Mouse (Mus musculus) hindbrain, postnatal 0 days (tissue): ENCODE measurements at regions not wholly inside any gene's neighbourhood (a gene's known extent, or its start where the extent isn't known, plus 50 kb on each side); places are given as distances from the start of the nearest gene placed in this dataset.

Experiments
- ATAC-seq: fragments of 200-750 bp; cut with Nextera tagmentation; 2 replicates; pipeline ENCODE4 v1.8.0; 2017; ENCODE audit warnings: mild to moderate bottlenecking, moderate TSS enrichment, moderate library complexity
- DNase-seq: peaks from one replicate; pipeline ENCODE4 v3.0.0-alpha.2; 2015; ENCODE audit warnings: low spot score
- H3K27ac ChIP-seq: fragments of 300-500 bp; sonication (generic); 2 replicates; pipeline ENCODE4 v1.5.1; 2014; ENCODE audit warnings: mild to moderate bottlenecking
- H3K27me3 ChIP-seq: fragments of 300-500 bp; sonication (generic); 2 replicates; pipeline ENCODE4 v1.6.1; 2014; ENCODE audit warnings: low read length, mixed read lengths; ENCODE audit not compliant: insufficient read depth
- H3K36me3 ChIP-seq: fragments of 300-500 bp; sonication (generic); 2 replicates; pipeline ENCODE4 v1.6.1; 2014; ENCODE audit warnings: low read length, mixed read lengths; ENCODE audit not compliant: insufficient read depth
- H3K4me1 ChIP-seq: fragments of 300-500 bp; sonication (generic); 2 replicates; pipeline ENCODE4 v1.6.1; 2014; ENCODE audit warnings: antibody characterized with exemption, low read length, mixed read lengths; ENCODE audit not compliant: insufficient read depth
- H3K4me2 ChIP-seq: fragments of 300-500 bp; sonication (generic); 2 replicates; pipeline ENCODE4 v1.6.1; 2014; ENCODE audit warnings: low read depth, mild to moderate bottlenecking, low read length, moderate library complexity, mixed read lengths
- H3K4me3 ChIP-seq: fragments of 300-500 bp; sonication (generic); 2 replicates; pipeline ENCODE4 v1.5.1; 2014; ENCODE audit warnings: low read length
- H3K9ac ChIP-seq: fragments of 300-500 bp; sonication (generic); replicated peaks from 2 replicates; pipeline ENCODE4 v1.6.1; 2014; ENCODE audit warnings: mild to moderate bottlenecking, low read length, moderate library complexity, mixed read lengths
- H3K9me3 ChIP-seq: fragments of 300-500 bp; sonication (generic); 2 replicates; pipeline ENCODE4 v1.6.1; 2016; ENCODE audit warnings: low read length, mixed read lengths
- CTCF ChIP-seq: IDR thresholded peaks from 2 replicates; pipeline ENCODE4 v1.5.1; 2016; ENCODE audit warnings: antibody characterized with exemption, control low read depth, low read depth
- WGBS: fragments of 180-500 bp; shearing (Covaris S2); extraction: QIAGEN DNeasy Blood & Tissue Kit; methylation state at CpG from one replicate; pipeline ENCODE4 v1.1.7; 2014; 5-methylcytosine and 5-hydroxymethylcytosine counted together

DNA sequence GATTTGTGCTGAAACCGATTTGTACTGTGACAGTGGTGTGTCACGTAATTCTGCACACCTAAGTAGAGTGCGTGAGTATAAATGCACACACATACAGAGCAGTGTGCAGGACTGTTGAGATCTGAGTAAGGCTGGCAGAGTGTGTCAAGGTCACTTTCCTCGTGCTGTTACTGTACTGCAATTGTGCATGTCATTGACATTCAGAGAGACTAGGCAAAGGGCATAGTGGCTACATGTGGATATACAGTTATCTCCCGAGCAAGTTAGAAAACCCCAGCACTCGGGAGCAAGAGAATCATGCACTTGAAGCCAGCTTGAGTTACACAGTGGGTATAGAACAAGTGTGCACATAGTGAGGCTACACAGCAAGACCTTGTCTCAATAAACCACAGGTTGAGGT lies 110.5 kb upstream of the Magi3 start:
- H3K27me3 ChIP-seq = no peaks in the 10 kb centered on the region
- ATAC-seq = no peak
- H3K27ac ChIP-seq = no peak overlapping the region
- no peaks in the 10 kb centered on the region for H3K9me3 ChIP-seq
- TF ChIP-seq CTCF = no peak
- no peak overlapping the region for H3K9ac ChIP-seq
- DNase-seq = no peak
- no peak overlapping the region for H3K4me3 ChIP-seq
- no peak overlapping the region for H3K4me2 ChIP-seq
- H3K36me3 ChIP-seq = no peaks in the 10 kb centered on the region
- no peaks in the 10 kb centered on the region; the same call in 1 of the 2 replicates for H3K4me1 ChIP-seq
- WGBS = 85% methylated on average over 6 of the region's 6 CpGs

DNA sequence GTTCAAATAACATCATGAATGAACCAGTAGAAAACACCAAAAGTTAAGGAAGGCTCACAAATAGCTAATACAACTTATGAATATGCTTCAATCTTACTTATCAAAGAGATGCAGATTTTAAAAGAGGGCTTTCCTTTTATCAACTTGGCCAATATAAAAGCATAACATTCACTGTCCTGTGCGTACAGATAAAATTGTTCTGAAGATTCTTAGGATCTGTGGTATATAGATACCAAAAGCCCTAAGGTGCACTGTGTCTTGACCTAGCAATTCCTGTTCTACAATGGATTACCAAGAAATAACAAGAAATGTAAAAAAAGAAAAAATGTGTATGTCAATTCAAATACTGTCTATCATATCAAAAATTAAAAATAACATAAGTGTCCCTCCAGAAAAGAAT lies 107.7 kb upstream of the Magi3 start:
- Histone ChIP-seq H3K4me2 (no peak overlapping the region), H3K36me3 (no peaks in the 10 kb centered on the region), H3K9me3 (no peaks in the 10 kb centered on the region), H3K4me3 (no peak overlapping the region), H3K27ac (no peak overlapping the region), H3K4me1 (no peaks in the 10 kb centered on the region; the same call in 1 of the 2 replicates), H3K27me3 (no peaks in the 10 kb centered on the region), H3K9ac (no peak overlapping the region)
- DNase-seq = no peak
- WGBS = 88% methylated on average over 1 of the region's 1 CpGs
- TF ChIP-seq CTCF = no peak
- no peak for ATAC-seq

- Histone ChIP-seq H3K4me1 (no peaks in the 10 kb centered on the region), H3K27ac (no peak overlapping the region), H3K9me3 (no peaks in the 10 kb centered on the region), H3K4me3 (no peak overlapping the region), H3K36me3 (no peaks in the 10 kb centered on the region), H3K27me3 (no peaks in the 10 kb centered on the region), H3K4me2 (no peak overlapping the region), H3K9ac (no peak overlapping the region)
- no peak for DNase-seq
- 87% methylated on average over 12 of the region's 12 CpGs for WGBS
- TF ChIP-seq CTCF = no peak
- no peak for ATAC-seq
Measured at GRCm38 (mm10) chr3:104327034-104327729, 107.0 kb upstream of the Magi3 start.

DNA sequence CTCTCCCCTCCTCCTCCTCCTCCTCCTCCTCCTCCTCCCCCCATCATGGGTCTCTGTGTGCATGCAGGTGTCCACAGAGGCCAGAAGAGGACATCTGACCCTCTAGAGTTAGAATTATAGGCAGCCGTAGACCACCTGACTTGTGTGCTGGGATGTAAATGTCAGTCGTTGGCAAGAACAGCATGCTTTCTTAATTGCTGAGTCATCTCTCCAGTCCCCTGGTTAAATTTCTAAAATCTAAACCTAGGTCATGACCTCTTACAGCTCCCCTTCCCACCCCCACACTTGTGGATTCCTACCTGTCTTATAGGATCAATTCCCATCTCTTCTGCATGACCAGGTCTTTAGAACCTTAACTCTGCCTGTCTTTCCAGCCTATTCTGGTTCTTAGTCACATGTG lies 102.4 kb upstream of the Magi3 start:
- no peak for ATAC-seq
- Histone ChIP-seq H3K4me3 (no peak overlapping the region), H3K4me1 (0 out of 2 replicates have a peak, but pooled peaks cover 5% of the 10 kb centered on the region), H3K4me2 (no peak overlapping the region), H3K9me3 (no peaks in the 10 kb centered on the region), H3K27me3 (no peaks in the 10 kb centered on the region), H3K36me3 (no peaks in the 10 kb centered on the region), H3K9ac (no peak overlapping the region), H3K27ac (no peak overlapping the region)
- no peak for DNase-seq
- no peak for TF ChIP-seq CTCF
- WGBS = 60% methylated on average over 2 of the region's 2 CpGs

DNA sequence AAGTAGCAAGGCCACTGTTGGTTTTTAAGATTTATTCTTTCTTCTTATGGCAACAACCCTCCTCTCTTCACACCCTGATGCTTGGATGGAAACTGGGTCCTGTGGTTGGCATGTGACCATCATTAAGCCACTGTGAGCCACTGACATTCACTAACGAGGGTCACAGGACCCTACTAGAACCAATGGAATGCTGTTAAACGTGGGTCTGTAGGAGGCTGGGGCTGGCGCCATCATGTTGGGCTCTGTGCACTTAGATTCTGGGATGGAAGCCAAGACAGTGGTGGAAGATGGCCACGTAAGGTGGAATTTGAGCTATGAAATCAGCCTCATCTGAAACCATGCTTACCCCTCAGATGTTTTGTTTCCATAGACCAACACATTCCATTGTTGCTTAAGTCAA lies 100.2 kb upstream of the Magi3 start:
- Histone ChIP-seq H3K4me2 (no peak overlapping the region), H3K27me3 (no peaks in the 10 kb centered on the region), H3K9me3 (no peaks in the 10 kb centered on the region), H3K4me3 (no peak overlapping the region), H3K4me1 (0 out of 2 replicates have a peak, but pooled peaks cover 5% of the 10 kb centered on the region), H3K27ac (no peak overlapping the region), H3K36me3 (no peaks in the 10 kb centered on the region), H3K9ac (no peak overlapping the region)
- DNase-seq = no peak
- no peak for TF ChIP-seq CTCF
- 54% methylated on average over 4 of the region's 4 CpGs for WGBS
- no peak for ATAC-seq

DNA sequence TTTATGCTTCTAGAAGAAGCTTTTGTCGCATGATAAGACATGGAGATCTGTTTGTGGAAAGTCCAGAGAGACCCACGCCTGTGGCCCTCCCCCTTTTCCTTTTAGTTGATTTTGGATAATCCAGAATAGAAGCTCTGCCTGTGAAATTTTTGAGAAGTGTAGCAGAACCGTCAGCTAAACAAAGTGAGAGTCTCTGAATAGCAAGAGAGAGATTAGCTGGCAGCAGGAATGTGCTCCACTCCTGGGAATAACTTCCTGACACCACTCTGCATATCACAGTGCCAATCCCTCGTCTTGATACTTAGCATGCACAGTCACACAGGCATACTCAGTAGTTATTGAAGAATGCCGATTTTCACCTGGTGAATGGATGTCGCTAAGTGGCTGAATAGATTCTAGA lies 99.2 kb upstream of the Magi3 start:
- Histone ChIP-seq H3K27ac (no peak overlapping the region), H3K27me3 (no peaks in the 10 kb centered on the region), H3K36me3 (no peaks in the 10 kb centered on the region), H3K9me3 (no peaks in the 10 kb centered on the region), H3K4me2 (peak overlapping the region; percentile 29; the same call in 1 of the 2 replicates), H3K4me3 (no peak overlapping the region), H3K4me1 (0 out of 2 replicates have a peak, but pooled peaks cover 5% of the 10 kb centered on the region), H3K9ac (no peak overlapping the region)
- no peak for TF ChIP-seq CTCF
- ATAC-seq = peak; percentile 32; the same call in 1 of the 2 replicates
- no peak for DNase-seq
- 33% methylated on average over 6 of the region's 6 CpGs for WGBS

GRCm38 (mm10) chr3:104318911-104319310 lies 98.7 kb upstream of the Magi3 start:
- Histone ChIP-seq H3K9me3 (no peaks in the 10 kb centered on the region), H3K36me3 (no peaks in the 10 kb centered on the region), H3K9ac (no peak overlapping the region), H3K27ac (no peak overlapping the region), H3K4me1 (0 out of 2 replicates have a peak, but pooled peaks cover 5% of the 10 kb centered on the region), H3K4me3 (no peak overlapping the region), H3K4me2 (peak overlapping the region; percentile 29), H3K27me3 (no peaks in the 10 kb centered on the region)
- peak; percentile 89 for ATAC-seq
- peak; percentile 77 for DNase-seq
- no peak for TF ChIP-seq CTCF
- 23% methylated on average over 8 of the region's 8 CpGs for whole genome bisulfite sequencing
